Mouse (Mus musculus) C2C12 (cell line): ENCODE measurements around the gene Gm21983.

Experiments used
- CTCF ChIP-seq: IDR thresholded peaks from one replicate; pipeline ENCODE4 v1.5.1; 2011; ENCODE audit not compliant: control insufficient read depth, insufficient read depth, insufficient read length
- MAX ChIP-seq: IDR thresholded peaks from one replicate; pipeline ENCODE4 v1.6.1; 2011; ENCODE audit warnings: mild to moderate bottlenecking, control low read depth
- USF1 ChIP-seq: IDR thresholded peaks from one replicate; pipeline ENCODE4 v1.6.1; 2011; ENCODE audit warnings: low read depth, mild to moderate bottlenecking, control low read depth, moderate library complexity

- TF ChIP-seq MAX, result no peak
- no peak for TF ChIP-seq USF1
- no peak for TF ChIP-seq CTCF
Measured at GRCm38 (mm10) chr7:27219937-27220336, 39.1 kb upstream of the Gm21983 start.
